ENCODE assay signal across 8 mouse cellular contexts in genomic region chr11:117963872-117964271, GRCm38 (mm10). TPM values are rescaled to one million over a fixed set of nuclear protein-coding genes. Genes with fewer than 3 reads are reported as not detected.
DNase-seq lines count a peak whose midpoint lies in the region; ATAC-seq and TF ChIP-seq lines count a peak whose summit lies in the region.

No protein-coding gene starts in this region.

- WGBS in heart, embryonic 12.5 days: under 1% methylated on average over 9 of the region's 9 CpGs
- WGBS in forebrain, embryonic 14.5 days: 3% methylated on average over 9 of the region's 9 CpGs
- 4% methylated on average over 9 of the region's 9 CpGs for WGBS in liver, postnatal 0 days (ENCODE audit: insufficient replicate concordance)

- peak overlapping the region; percentile 70 for H3K9ac ChIP-seq in heart, embryonic 12.5 days
- peak overlapping the region; percentile 40 for H3K9ac ChIP-seq in ES-Bruce4 (ENCODE audit: low read depth, poor library complexity, severe bottlenecking)
- H3K9ac ChIP-seq in forebrain, embryonic 14.5 days (ENCODE audit: low read length): peak overlapping the region; percentile 1; the same call in 1 of the 2 replicates
- peak overlapping the region; percentile 36 for H3K9ac ChIP-seq in liver, postnatal 0 days (replicated peaks)

- peaks cover 7% of the 10 kb centered on the region; the same call in 1 of the 2 replicates for H3K36me3 ChIP-seq in heart, embryonic 12.5 days
- peaks cover 26% of the 10 kb centered on the region for H3K36me3 ChIP-seq in ES-Bruce4 (ENCODE audit: control insufficient read depth, insufficient read depth, low read length, poor library complexity, severe bottlenecking)
- peaks cover 6% of the 10 kb centered on the region; the same call in 1 of the 2 replicates for H3K36me3 ChIP-seq in forebrain, embryonic 14.5 days (ENCODE audit: control insufficient read depth, insufficient read depth, low read length)
- peaks cover 11% of the 10 kb centered on the region for H3K36me3 ChIP-seq in liver, postnatal 0 days (replicated peaks; ENCODE audit: insufficient read depth, low read length)

- DNase-seq in heart, postnatal 14 days: no peak
- DNase-seq in forebrain, embryonic 14.5 days (ENCODE audit: low spot score): no peak
- DNase-seq in liver, postnatal 0 days: no peak
- DNase-seq in urinary bladder, postnatal 10 days (ENCODE audit: low spot score): no peak
- no peak for DNase-seq in adrenal gland, adult 2 months
- DNase-seq in ovary, adult 18-20 months (ENCODE audit: low spot score): no peak

- no peak for TF ChIP-seq CTCF in ES-Bruce4 (IDR thresholded peaks at IDR 0.05; ENCODE audit: low read depth, low read length)
- TF ChIP-seq CTCF in liver, postnatal 0 days (IDR thresholded peaks at IDR 0.05; ENCODE audit: low read depth): no peak

- peak overlapping the region; percentile 88 for H3K4me2 ChIP-seq in heart, embryonic 12.5 days
- peak overlapping the region; percentile 56 for H3K4me2 ChIP-seq in forebrain, embryonic 14.5 days (ENCODE audit: low read length)
- H3K4me2 ChIP-seq in liver, postnatal 0 days (ENCODE audit: low read depth, low read length): peak overlapping the region; percentile 73

- TF ChIP-seq EP300 in ES-Bruce4 (IDR thresholded peaks at IDR 0.05; ENCODE audit: insufficient read depth, low read depth, low read length): no peak
- no peak for TF ChIP-seq EP300 in liver, postnatal 0 days (IDR thresholded peaks at IDR 0.05; ENCODE audit: low read depth)

- H3K4me1 ChIP-seq in heart, embryonic 12.5 days (replicated peaks): peaks cover 77% of the 10 kb centered on the region
- peaks cover 10% of the 10 kb centered on the region for H3K4me1 ChIP-seq in ES-Bruce4 (ENCODE audit: control insufficient read depth, insufficient read depth, low read length)
- peaks cover 41% of the 10 kb centered on the region for H3K4me1 ChIP-seq in forebrain, embryonic 14.5 days (ENCODE audit: control insufficient read depth, insufficient read depth, low read length)
- H3K4me1 ChIP-seq in liver, postnatal 0 days (ENCODE audit: insufficient read depth): peaks cover 74% of the 10 kb centered on the region

- intact Hi-C loops in heart, postnatal 14 days (cut with DNase I): loop anchor here (2.0 kb wide), 1 partner anchor 27 kb away; no protein-coding TSS in a partner anchor

- H3K9me3 ChIP-seq in heart, embryonic 12.5 days (replicated peaks): no peaks in the 10 kb centered on the region
- no peaks in the 10 kb centered on the region for H3K9me3 ChIP-seq in ES-Bruce4 (replicated peaks; ENCODE audit: control insufficient read depth, insufficient read depth, low read length, poor library complexity, severe bottlenecking)
- no peaks in the 10 kb centered on the region for H3K9me3 ChIP-seq in forebrain, embryonic 14.5 days (replicated peaks; ENCODE audit: control insufficient read depth, low read length)
- H3K9me3 ChIP-seq in liver, postnatal 0 days (ENCODE audit: low read length): no peaks in the 10 kb centered on the region

- peak overlapping the region; percentile 88 for H3K27ac ChIP-seq in heart, embryonic 12.5 days (ENCODE audit: poor library complexity, severe bottlenecking)
- peak overlapping the region; percentile 70 for H3K27ac ChIP-seq in ES-Bruce4 (ENCODE audit: insufficient read depth, low read length)
- H3K27ac ChIP-seq in forebrain, embryonic 14.5 days (ENCODE audit: low read depth, low read length): no peak overlapping the region
- peak overlapping the region; percentile 96 for H3K27ac ChIP-seq in liver, postnatal 0 days (ENCODE audit: low read depth)

- peaks cover 20% of the 10 kb centered on the region for H3K27me3 ChIP-seq in heart, embryonic 12.5 days (replicated peaks)
- H3K27me3 ChIP-seq in ES-Bruce4 (ENCODE audit: control insufficient read depth, insufficient read depth, low read length, poor library complexity, severe bottlenecking): no peaks in the 10 kb centered on the region
- no peaks in the 10 kb centered on the region; the same call in 1 of the 2 replicates for H3K27me3 ChIP-seq in forebrain, embryonic 14.5 days (replicated peaks; ENCODE audit: control insufficient read depth, insufficient read depth, low read length)
- peaks cover 25% of the 10 kb centered on the region for H3K27me3 ChIP-seq in liver, postnatal 0 days (ENCODE audit: insufficient read depth, low read length)

- ATAC-seq in heart, embryonic 12.5 days (ENCODE audit: insufficient number of reproducible peaks, low FRiP score): peak; percentile 22
- no peak for ATAC-seq in forebrain, embryonic 14.5 days
- no peak for ATAC-seq in liver, postnatal 0 days

- H3K4me3 ChIP-seq in heart, embryonic 12.5 days: peak overlapping the region; percentile 41
- peak overlapping the region; percentile 57 for H3K4me3 ChIP-seq in ES-Bruce4 (ENCODE audit: low read depth, low read length)
- H3K4me3 ChIP-seq in forebrain, embryonic 14.5 days (ENCODE audit: low read depth, low read length): peak overlapping the region; percentile 24
- H3K4me3 ChIP-seq in liver, postnatal 0 days (ENCODE audit: low read depth, low read length): peak overlapping the region; percentile 39

- no peak for TF ChIP-seq POLR2A in ES-Bruce4 (IDR thresholded peaks at IDR 0.05; ENCODE audit: insufficient read depth, low read length)

RNA-seq across cellular contexts. Expression of gene Socs3, which starts 6.0 kb away (rescaled TPM):
- polyA plus RNA-seq in heart, embryonic 12.5 days (2016; fragmentation: Nextera tagmentation; extraction: Ambion mirVana): 7.1 and 8.0 TPM in 2 replicates
- 1 to 10 TPM; 4.1 to 5.1 TPM for total RNA-seq in heart, postnatal 14 days (2021)
- polyA plus RNA-seq in ES-Bruce4 (2011; ENCODE audit: insufficient read depth, insufficient read length, low read depth, missing spikeins): 53.8 and 61.5 TPM in 2 replicates
- 8.1 and 8.7 TPM in 2 replicates for polyA plus RNA-seq in forebrain, embryonic 14.5 days (2014; fragmentation: Nextera tagmentation; extraction: Ambion mirVana)
- polyA plus RNA-seq in liver, postnatal 0 days (2015; fragmentation: Nextera tagmentation; extraction: Ambion mirVana): 3.5 and 5.8 TPM in 2 replicates
- total RNA-seq in adrenal gland, adult 2 months (2021): 1 to 10 TPM; 3.2 to 6.9 TPM
- 14.1 and 14.8 TPM in 2 replicates for polyA plus RNA-seq in adrenal gland, adult 2 months (2012; rRNA removed)

RNA-seq across cellular contexts. Expression of gene Pgs1, which starts 22.2 kb away (rescaled TPM):
- 28.9 and 29.6 TPM in 2 replicates for polyA plus RNA-seq in heart, embryonic 12.5 days (2016; fragmentation: Nextera tagmentation; extraction: Ambion mirVana)
- 10 to 100 TPM; 20.5 to 22.3 TPM for total RNA-seq in heart, postnatal 14 days (2021)
- 31.5 and 35.5 TPM in 2 replicates for polyA plus RNA-seq in ES-Bruce4 (2011; ENCODE audit: insufficient read depth, insufficient read length, low read depth, missing spikeins)
- 43.1 and 49.2 TPM in 2 replicates for polyA plus RNA-seq in forebrain, embryonic 14.5 days (2014; fragmentation: Nextera tagmentation; extraction: Ambion mirVana)
- polyA plus RNA-seq in liver, postnatal 0 days (2015; fragmentation: Nextera tagmentation; extraction: Ambion mirVana): 9.1 and 10.1 TPM in 2 replicates
- total RNA-seq in adrenal gland, adult 2 months (2021): 10 to 100 TPM; 53.9 to 54.5 TPM
- polyA plus RNA-seq in adrenal gland, adult 2 months (2012; rRNA removed): 99.4 and 165 TPM in 2 replicates

Comparison
In these comparisons a context has a peak if more than half of its experiments do, and no peak if none do; other contexts are left out.
1. H3K9ac ChIP-seq: peak in every context shown above with its lines; median percentile 70 in heart, embryonic 12.5 days; 40 in ES-Bruce4; 36 in liver, postnatal 0 days; 1 in forebrain, embryonic 14.5 days.